Mouse (Mus musculus): ENCODE data around the gene Vmn2r71.

Gene Vmn2r71

GRCm38 (mm10) chr7:85562787-85563186 lies at the start of gene Vmn2r71:
TSS of gene Vmn2r71 (plus strand) at chr7:85563087.
- DNase-seq (ENCODE audit: low spot score) = no peak

DNA sequence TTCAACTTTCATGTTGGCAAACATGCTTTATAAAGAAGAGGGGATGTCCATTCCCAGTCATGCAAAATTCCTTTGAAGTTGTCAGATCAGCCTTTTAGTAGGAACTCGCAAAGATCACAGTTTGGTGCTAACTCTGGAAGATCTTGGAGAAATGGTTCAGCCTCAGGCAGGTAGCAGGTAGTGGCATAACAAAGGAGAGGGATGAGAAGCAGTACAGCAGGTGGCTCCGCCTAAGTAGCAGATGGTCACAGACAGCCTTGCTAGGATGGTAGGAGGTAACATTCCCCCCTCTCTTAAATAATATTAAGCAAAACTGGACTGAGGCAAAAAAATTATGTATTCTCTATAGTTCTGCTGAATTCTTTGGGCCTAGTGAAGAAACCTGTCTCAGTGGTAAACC lies 20.8 kb upstream of the Vmn2r71 start:
- no peak for DNase-seq (ENCODE audit: low spot score)

DNA sequence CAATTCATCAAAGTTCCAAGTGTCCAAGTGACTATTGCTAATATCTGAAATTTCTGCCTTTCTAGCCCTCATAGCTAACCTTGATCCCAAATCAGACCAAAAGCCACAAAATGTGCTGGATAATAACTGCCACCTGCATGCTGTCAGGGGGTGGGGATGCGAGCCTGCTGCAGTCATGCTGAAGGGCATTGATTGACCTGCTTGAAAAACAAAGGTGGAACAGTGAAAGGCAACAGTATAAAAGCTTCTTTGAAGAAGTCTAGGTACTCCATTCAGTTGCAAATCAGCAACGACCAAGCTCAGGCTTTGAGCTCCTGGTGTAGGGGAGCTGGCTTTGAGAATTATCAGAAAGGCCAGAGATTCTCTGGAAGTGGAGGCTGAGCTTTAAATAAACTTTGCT lies 19.8 kb upstream of the Vmn2r71 start:
- no peak for DNase-seq (ENCODE audit: low spot score)

DNA sequence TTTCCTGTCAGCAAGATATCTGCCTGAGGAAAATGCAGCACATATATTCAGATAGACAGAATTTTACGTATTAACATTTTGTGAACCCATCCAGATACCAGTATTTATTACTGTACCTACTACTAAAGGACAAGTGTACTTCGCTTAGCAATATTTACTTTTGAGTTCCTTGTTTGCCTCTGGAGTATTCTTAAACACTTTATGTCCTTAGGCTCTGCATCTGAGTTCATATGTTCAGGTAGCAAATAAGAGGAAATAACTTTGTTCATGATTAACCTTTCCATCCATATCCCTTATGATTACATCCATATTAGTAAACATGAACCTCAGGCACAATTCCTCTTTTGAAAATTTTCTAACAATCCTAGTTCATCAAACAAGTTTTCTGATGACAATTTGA lies 6.2 kb downstream of the Vmn2r71 start, which contains the start of gene Vmn2r70:
TSS of gene Vmn2r70 (minus strand) at position 101 of the 400 bp plus-strand sequence.
- DNase-seq (ENCODE audit: low spot score) = no peak
